Mouse (Mus musculus) G1E (cell line): ENCODE results near the gene Gjb6. TPM values are rescaled to one million over a fixed set of nuclear protein-coding genes. Genes with fewer than 3 reads are reported as not detected.
A peak's percentile ranks its signal among the peaks of the same experiment; 100 is the strongest.

ENCODE experiments used
- ATAC-seq: 2 replicates; pipeline ENCODE4 v1.8.0; 2016; ENCODE audit warnings: mild to moderate bottlenecking; ENCODE audit not compliant: insufficient number of reproducible peaks, poor library complexity, low FRiP score, severe bottlenecking; ENCODE audit errors: extremely low read depth
- DNase-seq: peaks from one replicate; pipeline ENCODE4 v3.0.0; 2012; ENCODE audit warnings: low spot score
- H3K27me3 ChIP-seq: 2 replicates; pipeline ENCODE4 v1.6.1; 2012; ENCODE audit warnings: mild to moderate bottlenecking, low read length, inconsistent platforms; ENCODE audit not compliant: insufficient read depth
- H3K36me3 ChIP-seq: replicated peaks from 2 replicates; pipeline ENCODE3; 2012; ENCODE audit warnings: mild to moderate bottlenecking, inconsistent platforms
- H3K4me1 ChIP-seq: 2 replicates; pipeline ENCODE4 v1.6.1; 2012; ENCODE audit warnings: low read depth, low read length, inconsistent platforms, mixed read lengths; ENCODE audit not compliant: insufficient read depth
- H3K4me3 ChIP-seq: 2 replicates; pipeline ENCODE4 v1.5.1; 2012; ENCODE audit warnings: low read depth, mild to moderate bottlenecking, inconsistent platforms, low read length, moderate library complexity, mixed read lengths
- H3K9me3 ChIP-seq: replicated peaks from 2 replicates; pipeline ENCODE4 v1.6.1; 2012; ENCODE audit warnings: inconsistent platforms
- CTCF ChIP-seq: IDR thresholded peaks from 2 replicates; pipeline ENCODE4 v1.5.1; 2012; ENCODE audit warnings: low read depth, low read length, inconsistent platforms, mixed read lengths
- GATA1 ChIP-seq: IDR thresholded peaks from 2 replicates; pipeline ENCODE4 v1.6.1; 2012; ENCODE audit warnings: borderline replicate concordance, low read length, inconsistent platforms, mixed read lengths
- GATA2 ChIP-seq: IDR thresholded peaks from 2 replicates; pipeline ENCODE4 v1.6.1; 2012; ENCODE audit warnings: low read depth, low read length, inconsistent platforms, borderline replicate concordance
- POLR2AphosphoS5 ChIP-seq: IDR thresholded peaks from 2 replicates; pipeline ENCODE4 v1.6.1; 2012; ENCODE audit warnings: low read depth, low read length, inconsistent platforms; ENCODE audit not compliant: insufficient replicate concordance
- TAL1 ChIP-seq: conservative IDR thresholded peaks from 2 replicates; pipeline ENCODE4 v1.6.1; 2012; ENCODE audit warnings: low read depth, low read length, inconsistent platforms, mixed read lengths
- polyA plus RNA-seq: library from polyadenylated mRNA; stranded (reverse); fragments of >175 nt; gene quantifications from 2 replicates; pipeline ENCODE4 v1.2.3, GENCODE M21; 2012
- total RNA-seq, 2 experiments: library from RNA; stranded (forward) in 1 of 2; stranded (reverse) in 1 of 2; fragments of 200-1000 nt in 1 of 2; fragments of >200 nt in 1 of 2; fragmentation: Nextera tagmentation in 1 of 2; gene quantifications; 2 replicates each; pipeline ENCODE4 v1.2.3; 2014 to 2017

Gene Gjb6
- total and polyA plus RNA-seq, 3 experiments, result 0.11 TPM; not detected in 2

DNA sequence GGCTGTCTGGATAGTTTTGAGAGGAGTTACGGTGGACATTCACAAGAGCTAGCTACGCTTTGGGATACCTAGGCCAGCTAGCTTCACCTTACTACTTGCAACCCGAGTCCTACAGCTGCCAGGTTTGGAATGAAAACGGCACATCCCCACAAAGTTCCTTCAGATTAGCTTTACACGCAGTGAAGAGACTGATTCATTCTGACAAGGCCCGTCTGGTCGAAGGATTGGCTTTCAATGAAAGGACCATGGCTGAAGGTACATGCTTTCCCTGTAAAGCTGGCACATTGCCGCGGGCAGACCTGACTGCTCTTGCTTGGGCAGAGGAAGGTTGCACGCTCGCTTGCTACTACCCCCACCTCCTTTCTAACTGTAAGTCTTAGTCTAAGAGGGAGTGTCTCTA lies 27.7 kb downstream of the Gjb6 start:
- DNase-seq, result no peak
- Histone ChIP-seq H3K27me3 (no peaks in the 10 kb centered on the region), H3K4me3 (no peak overlapping the region), H3K36me3 (no peaks in the 10 kb centered on the region), H3K4me1 (no peaks in the 10 kb centered on the region), H3K9me3 (peaks cover 7% of the 10 kb centered on the region)
- TF ChIP-seq TAL1 (no peak), POLR2AphosphoS5 (no peak), CTCF (no peak), GATA2 (no peak), GATA1 (no peak)
- no peak for ATAC-seq

DNA sequence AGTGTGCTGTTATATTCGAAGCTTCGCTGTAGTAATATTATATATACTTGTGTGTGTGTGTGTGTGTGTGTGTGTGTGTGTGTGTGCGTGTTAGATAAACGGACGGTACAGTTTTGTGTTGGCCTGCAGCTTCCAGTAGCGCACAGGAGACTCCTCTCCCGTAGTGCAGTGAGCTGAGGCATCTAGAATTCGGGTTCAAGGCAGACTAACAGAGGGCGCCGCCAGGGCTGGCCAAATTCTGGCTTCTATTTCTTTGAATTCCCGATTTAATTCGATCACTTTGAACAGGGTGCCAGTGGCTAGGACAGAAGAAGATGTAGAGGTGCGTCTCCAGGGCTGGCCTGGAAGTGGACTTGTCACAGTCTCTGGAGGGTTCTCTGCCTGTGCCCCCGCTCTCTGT lies 28.3 kb downstream of the Gjb6 start:
- no peak overlapping the region for H3K4me3 ChIP-seq
- H3K27me3 ChIP-seq, result no peaks in the 10 kb centered on the region
- ATAC-seq, result no peak

DNA sequence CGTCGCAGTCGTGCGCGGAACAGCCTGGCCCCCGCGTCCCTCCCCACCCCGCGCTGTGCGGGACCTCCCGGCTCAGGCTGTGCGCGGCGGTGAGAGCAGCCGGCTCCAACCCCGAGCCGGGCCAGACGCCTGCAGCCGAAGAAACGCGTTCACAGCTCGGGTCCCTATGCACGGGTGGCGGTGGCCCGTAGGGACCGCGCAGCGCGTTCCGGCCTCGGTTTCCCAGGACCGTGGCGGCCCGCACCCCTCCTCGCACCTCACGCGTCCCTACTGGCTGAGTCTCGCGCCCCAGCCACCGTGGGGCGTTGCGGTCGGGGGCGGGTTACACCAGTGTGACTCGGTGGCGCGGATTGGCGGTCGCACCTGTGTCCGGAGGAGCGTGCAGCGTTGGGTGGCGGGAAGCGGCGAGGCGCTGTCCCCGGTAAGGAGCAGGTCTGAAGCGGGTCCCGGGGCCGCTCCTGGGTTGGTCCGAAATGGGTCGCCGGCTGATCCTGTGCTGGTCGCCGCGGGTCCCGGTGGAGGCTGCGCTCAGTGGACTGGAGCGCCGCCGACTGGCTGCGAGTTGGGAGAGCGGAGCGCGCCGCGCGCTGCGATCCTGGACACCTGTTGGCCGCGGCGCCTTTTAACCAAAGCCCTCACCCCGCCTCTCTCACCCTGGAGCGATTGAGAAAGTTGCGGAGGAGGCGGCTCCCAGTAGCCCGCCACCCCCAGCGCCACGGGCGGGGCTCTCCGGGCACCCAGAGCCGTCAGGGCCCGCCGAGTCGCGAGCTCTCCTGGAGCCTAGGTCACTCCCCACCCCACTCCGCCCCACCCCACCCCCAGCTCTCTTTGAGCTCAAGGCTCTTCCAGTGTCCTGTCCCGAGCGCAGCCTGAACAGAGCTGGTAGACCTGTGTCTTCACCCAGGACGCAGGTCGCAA lies 29.0 kb downstream of the Gjb6 start, which contains the start of gene Gjb2:
Gjb2 (minus strand) TSS at position 597 of the 918 bp plus-strand sequence.
- ATAC-seq, result no peak
- no peak for DNase-seq
- Histone ChIP-seq H3K4me3 (peak within 1 kb of the TSS; percentile 27; the same call in 1 of the 2 replicates), H3K4me1 (no peaks in the 10 kb centered on the region), H3K9me3 (peaks cover 7% of the 10 kb centered on the region), H3K27me3 (no peaks in the 10 kb centered on the region), H3K36me3 (no peaks in the 10 kb centered on the region)
- TF ChIP-seq GATA2 (no peak), TAL1 (no peak), CTCF (no peak), POLR2AphosphoS5 (no peak), GATA1 (no peak)

More for the DNA sequence above, 28.3 kb downstream of the Gjb6 start:
- Histone ChIP-seq H3K4me1 (no peaks in the 10 kb centered on the region), H3K36me3 (no peaks in the 10 kb centered on the region), H3K9me3 (peaks cover 7% of the 10 kb centered on the region)
- TF ChIP-seq CTCF (no peak), POLR2AphosphoS5 (no peak), TAL1 (no peak), GATA2 (no peak), GATA1 (no peak)
- DNase-seq, result no peak

DNA sequence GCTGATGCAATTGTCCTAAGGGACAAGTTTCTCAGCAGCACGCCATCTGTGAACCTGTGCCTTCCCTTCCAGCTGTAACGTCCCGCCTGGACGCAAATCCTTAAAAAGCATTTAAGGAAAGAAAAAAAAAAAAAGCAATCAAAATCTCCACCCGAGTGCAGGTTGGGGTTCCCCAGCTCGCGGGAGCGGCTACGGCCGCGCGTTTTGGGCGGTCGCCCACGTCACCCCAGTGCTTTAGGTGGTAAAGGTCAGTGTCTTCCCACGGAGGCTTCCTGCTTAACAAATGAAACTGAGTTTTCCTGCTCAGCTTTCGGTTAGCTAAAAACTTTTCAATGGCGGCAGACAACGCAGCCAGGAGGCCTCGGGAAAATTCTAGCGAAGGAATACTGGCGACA lies 29.7 kb downstream of the Gjb6 start:
- Histone ChIP-seq H3K4me3 (no peak overlapping the region), H3K9me3 (peaks cover 7% of the 10 kb centered on the region), H3K36me3 (no peaks in the 10 kb centered on the region), H3K27me3 (no peaks in the 10 kb centered on the region), H3K4me1 (no peaks in the 10 kb centered on the region)
- ATAC-seq (no peak), DNase-seq (no peak)
- TF ChIP-seq TAL1, result no peak
- TF ChIP-seq GATA1, result no peak
- no peak for TF ChIP-seq GATA2
- TF ChIP-seq POLR2AphosphoS5, result no peak
- no peak for TF ChIP-seq CTCF

DNA sequence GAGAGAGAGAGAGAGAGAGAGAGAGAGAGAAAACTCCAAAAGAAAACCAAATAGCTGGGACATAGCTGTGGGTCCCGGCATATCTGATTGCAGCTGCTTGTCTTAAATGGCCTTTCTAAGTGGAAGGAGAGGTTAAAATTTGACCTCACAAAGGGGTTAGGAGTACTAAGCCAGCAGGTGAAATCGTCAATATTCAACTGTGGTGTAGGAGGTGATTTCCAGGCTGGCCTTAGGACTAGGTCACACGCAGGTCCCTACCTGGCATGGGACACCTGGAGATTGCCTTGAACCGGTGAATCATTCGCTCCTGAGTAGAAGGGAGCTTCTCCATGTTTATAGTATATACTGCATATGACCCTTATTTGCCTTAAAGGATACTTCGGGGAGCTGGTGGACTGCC lies 30.3 kb downstream of the Gjb6 start:
- no peaks in the 10 kb centered on the region for H3K4me1 ChIP-seq
- TF ChIP-seq POLR2AphosphoS5, result no peak
- no peak for TF ChIP-seq CTCF
- TF ChIP-seq GATA1, result no peak
- no peak for TF ChIP-seq TAL1
- TF ChIP-seq GATA2, result no peak
- H3K9me3 ChIP-seq, result peaks cover 7% of the 10 kb centered on the region
- no peaks in the 10 kb centered on the region for H3K36me3 ChIP-seq
- no peak overlapping the region for H3K4me3 ChIP-seq
- DNase-seq, result no peak
- H3K27me3 ChIP-seq, result no peaks in the 10 kb centered on the region
- ATAC-seq, result no peak

DNA sequence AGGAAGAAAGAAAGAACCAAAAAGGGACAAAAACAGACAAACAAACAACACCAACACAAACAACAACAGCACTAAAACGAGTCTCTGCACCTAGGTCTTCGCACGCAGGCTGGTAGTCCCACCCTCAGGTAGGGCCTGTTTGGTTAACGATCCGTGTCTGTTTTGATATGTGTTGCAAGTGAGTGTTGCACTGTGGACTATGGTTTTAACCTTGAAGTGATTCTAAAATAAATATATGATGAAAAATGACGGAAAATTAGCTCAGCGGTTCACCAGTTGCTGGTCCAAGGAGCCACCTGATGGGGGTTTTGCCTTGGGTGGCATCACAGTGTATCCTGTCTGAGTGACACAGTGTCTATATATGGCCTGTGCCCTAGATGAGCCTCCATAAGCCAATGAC lies 31.8 kb downstream of the Gjb6 start:
- Histone ChIP-seq H3K4me1 (no peaks in the 10 kb centered on the region), H3K27me3 (no peaks in the 10 kb centered on the region), H3K36me3 (no peaks in the 10 kb centered on the region), H3K9me3 (peaks cover 7% of the 10 kb centered on the region), H3K4me3 (no peak overlapping the region)
- no peak for ATAC-seq
- DNase-seq, result no peak
- TF ChIP-seq POLR2AphosphoS5, result no peak
- no peak for TF ChIP-seq TAL1
- no peak for TF ChIP-seq GATA2
- TF ChIP-seq CTCF, result no peak
